Mouse (Mus musculus) hindbrain, embryonic 13.5 days (tissue): ENCODE measurements around the gene Ankrd11. TPM values are rescaled to one million over a fixed set of nuclear protein-coding genes. Genes with fewer than 3 reads are reported as not detected.

Experiments used
- ATAC-seq: fragments of 200-750 bp; cut with Nextera tagmentation; 2 replicates; pipeline ENCODE4 v1.8.0; 2017; ENCODE audit warnings: moderate TSS enrichment; ENCODE audit not compliant: low FRiP score
- H3K27ac ChIP-seq: fragments of 300-500 bp; sonication (generic); 2 replicates; pipeline ENCODE4 v1.5.1; 2015; ENCODE audit warnings: inconsistent platforms, mild to moderate bottlenecking, moderate library complexity
- H3K27me3 ChIP-seq: fragments of 300-500 bp; sonication (generic); 2 replicates; pipeline ENCODE4 v1.6.1; 2015; ENCODE audit warnings: mild to moderate bottlenecking, inconsistent platforms
- H3K36me3 ChIP-seq: fragments of 300-500 bp; sonication (generic); 2 replicates; pipeline ENCODE4 v1.6.1; 2015; ENCODE audit warnings: mild to moderate bottlenecking, inconsistent platforms
- H3K4me1 ChIP-seq: fragments of 300-500 bp; sonication (generic); replicated peaks from 2 replicates; pipeline ENCODE4 v1.6.1; 2015; ENCODE audit warnings: inconsistent platforms
- H3K4me2 ChIP-seq: fragments of 300-500 bp; sonication (generic); 2 replicates; pipeline ENCODE4 v1.6.1; 2015; ENCODE audit warnings: inconsistent platforms, mild to moderate bottlenecking, moderate library complexity
- H3K4me3 ChIP-seq: fragments of 300-500 bp; sonication (generic); 2 replicates; pipeline ENCODE4 v1.5.1; 2015; ENCODE audit warnings: mild to moderate bottlenecking, inconsistent platforms
- H3K9ac ChIP-seq: fragments of 300-500 bp; sonication (generic); 2 replicates; pipeline ENCODE4 v1.6.1; 2015; ENCODE audit warnings: mild to moderate bottlenecking, inconsistent platforms
- H3K9me3 ChIP-seq: fragments of 300-500 bp; sonication (generic); 2 replicates; pipeline ENCODE4 v1.6.1; 2016; ENCODE audit warnings: inconsistent platforms
- WGBS: fragments of 180-500 bp; shearing (Covaris S2); methylation state at CpG from one replicate; pipeline ENCODE4 v1.1.7; 2015; 5-methylcytosine and 5-hydroxymethylcytosine counted together
- polyA plus RNA-seq: library from polyadenylated mRNA; unstranded; fragments of >200 nt; fragmentation: Nextera tagmentation; extraction: Ambion mirVana; gene quantifications from 2 replicates; pipeline ENCODE4 v1.2.1, GENCODE M21; 2015

The Ankrd11 gene
- 29.9 and 30.7 TPM in 2 replicates for polyA plus RNA-seq

GRCm38 (mm10) chr8:123042158-123042973 is at the start of gene Ankrd11:
TSS of gene Ankrd11 (minus strand) at chr8:123042277.
- WGBS: under 1% methylated on average over 86 of the region's 91 CpGs
- Histone ChIP-seq H3K27ac (peak within 1 kb of the TSS; percentile 97), H3K36me3 (no peaks in the 10 kb centered on the region; the same call in 1 of the 2 replicates), H3K4me1 (peaks cover 45% of the 10 kb centered on the region), H3K27me3 (no peaks in the 10 kb centered on the region), H3K4me2 (peak within 1 kb of the TSS; percentile 77), H3K9me3 (no peaks in the 10 kb centered on the region), H3K9ac (peak within 1 kb of the TSS; percentile 100), H3K4me3 (peak within 1 kb of the TSS; percentile 100)
- ATAC-seq: peak; percentile 98

DNA sequence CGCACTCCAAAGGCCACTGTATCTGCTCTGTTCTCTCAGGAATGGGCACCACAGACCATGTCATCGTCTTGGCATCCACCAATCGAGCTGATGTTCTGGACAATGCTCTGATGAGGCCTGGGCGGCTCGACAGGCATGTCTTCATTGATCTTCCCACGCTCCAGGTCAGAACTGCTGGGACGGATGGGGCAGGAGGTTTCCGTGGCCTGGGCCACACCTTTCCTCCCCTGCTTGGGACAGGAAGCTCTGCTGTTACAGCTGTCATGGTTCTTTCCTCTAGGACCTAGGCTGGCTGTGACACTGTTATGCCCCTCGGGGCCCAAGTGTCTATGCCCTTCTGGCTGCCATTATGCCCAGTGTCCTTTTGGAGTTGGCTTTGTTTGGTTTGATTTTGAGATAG is 45.2 kb upstream of the Ankrd11 start:
- 96% methylated on average over 9 of the region's 9 CpGs for WGBS
- no peak overlapping the region for H3K9ac ChIP-seq
- peaks cover 98% of the 10 kb centered on the region for H3K36me3 ChIP-seq
- no peaks in the 10 kb centered on the region for H3K9me3 ChIP-seq
- H3K27me3 ChIP-seq: no peaks in the 10 kb centered on the region
- no peak for ATAC-seq
- no peak overlapping the region for H3K4me2 ChIP-seq
- no peak overlapping the region for H3K27ac ChIP-seq
- H3K4me3 ChIP-seq: no peak overlapping the region
- H3K4me1 ChIP-seq: no peaks in the 10 kb centered on the region

DNA sequence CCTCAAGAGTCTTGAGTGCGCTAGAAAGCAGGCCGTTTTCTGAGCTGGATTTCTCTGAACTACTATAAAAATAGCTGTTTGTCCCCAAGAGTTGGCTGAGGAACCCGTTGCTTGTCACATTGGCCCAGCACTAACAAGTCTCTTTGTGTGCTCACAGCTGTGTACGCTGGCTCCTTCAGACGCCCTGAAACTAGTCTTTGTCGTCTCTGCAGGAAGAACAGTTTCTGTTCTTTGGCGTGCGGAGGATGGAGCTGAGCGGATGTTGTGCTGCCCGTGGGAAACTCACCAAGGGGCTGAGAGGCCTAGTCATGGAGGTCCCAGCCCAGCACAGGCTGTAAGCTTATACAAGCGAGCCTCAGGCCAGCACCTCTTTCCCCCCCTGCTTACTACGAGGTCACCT is 41.5 kb upstream of the Ankrd11 start:
- peaks cover 97% of the 10 kb centered on the region for H3K36me3 ChIP-seq
- H3K4me1 ChIP-seq: no peaks in the 10 kb centered on the region
- no peak overlapping the region for H3K9ac ChIP-seq
- H3K27me3 ChIP-seq: no peaks in the 10 kb centered on the region
- H3K4me3 ChIP-seq: no peak overlapping the region
- H3K9me3 ChIP-seq: no peaks in the 10 kb centered on the region
- ATAC-seq: no peak
- no peak overlapping the region for H3K27ac ChIP-seq
- no peak overlapping the region for H3K4me2 ChIP-seq
- 88% methylated on average over 12 of the region's 12 CpGs for WGBS

- ATAC-seq: no peak
- Histone ChIP-seq H3K9me3 (no peaks in the 10 kb centered on the region), H3K36me3 (peaks cover 95% of the 10 kb centered on the region)
Observed at GRCm38 (mm10) chr8:123082993-123083392, 40.9 kb upstream of the Ankrd11 start.

DNA sequence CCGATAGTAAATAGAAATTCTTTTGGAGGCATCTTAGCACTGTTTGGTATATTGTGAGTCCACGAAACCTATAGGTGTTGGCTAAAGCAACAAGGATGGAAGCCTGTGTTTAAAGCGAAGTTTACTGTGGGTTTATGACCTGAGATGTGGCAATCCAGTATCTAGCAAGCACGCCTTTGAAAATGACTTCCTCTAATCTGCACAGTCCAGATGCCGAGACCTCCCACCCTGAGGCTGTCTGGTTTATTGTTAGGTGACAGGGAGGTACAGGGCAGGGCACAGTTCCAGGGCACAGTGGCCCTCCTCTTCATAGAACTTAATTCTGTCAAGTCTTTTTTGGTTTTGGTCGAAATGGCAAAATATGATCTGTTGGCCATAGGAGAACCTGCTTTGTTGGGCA is 35.1 kb upstream of the Ankrd11 start:
- no peaks in the 10 kb centered on the region for H3K9me3 ChIP-seq
- H3K36me3 ChIP-seq: peaks cover 96% of the 10 kb centered on the region
- H3K9ac ChIP-seq: peak overlapping the region; percentile 29; the same call in 1 of the 2 replicates
- H3K4me1 ChIP-seq: no peaks in the 10 kb centered on the region
- ATAC-seq: no peak
- no peak overlapping the region for H3K4me2 ChIP-seq
- no peaks in the 10 kb centered on the region for H3K27me3 ChIP-seq
- no peak overlapping the region for H3K4me3 ChIP-seq
- no peak overlapping the region for H3K27ac ChIP-seq
- WGBS: 92% methylated on average over 6 of the region's 6 CpGs

More at GRCm38 (mm10) chr8:123082993-123083392, 40.9 kb upstream of the Ankrd11 start:
- 80% methylated on average over 6 of the region's 6 CpGs for WGBS
- H3K27me3 ChIP-seq: no peaks in the 10 kb centered on the region
- no peak overlapping the region for H3K4me3 ChIP-seq
- H3K4me2 ChIP-seq: no peak overlapping the region
- no peak overlapping the region for H3K9ac ChIP-seq
- no peak overlapping the region for H3K27ac ChIP-seq
- no peaks in the 10 kb centered on the region for H3K4me1 ChIP-seq

GRCm38 (mm10) chr8:123071176-123071575 is 29.1 kb upstream of the Ankrd11 start:
- Histone ChIP-seq H3K9me3 (no peaks in the 10 kb centered on the region), H3K4me3 (no peak overlapping the region), H3K27ac (no peak overlapping the region), H3K4me2 (no peak overlapping the region), H3K27me3 (no peaks in the 10 kb centered on the region), H3K9ac (no peak overlapping the region), H3K4me1 (peaks cover 16% of the 10 kb centered on the region), H3K36me3 (peaks cover 69% of the 10 kb centered on the region)
- ATAC-seq: no peak
- 78% methylated on average over 4 of the region's 4 CpGs for WGBS

GRCm38 (mm10) chr8:123066101-123066683 is 24.1 kb upstream of the Ankrd11 start:
- Histone ChIP-seq H3K4me2 (peak overlapping the region; percentile 70), H3K9me3 (no peaks in the 10 kb centered on the region), H3K9ac (peak overlapping the region; percentile 89), H3K27me3 (no peaks in the 10 kb centered on the region), H3K36me3 (peaks cover 21% of the 10 kb centered on the region), H3K27ac (peak overlapping the region; percentile 95), H3K4me1 (peaks cover 31% of the 10 kb centered on the region), H3K4me3 (peak overlapping the region; percentile 88)
- ATAC-seq: no peak
- 37% methylated on average over 7 of the region's 7 CpGs for WGBS

- H3K4me3 ChIP-seq: peak overlapping the region; percentile 88
- H3K27me3 ChIP-seq: no peaks in the 10 kb centered on the region
- WGBS: under 1% methylated on average over 76 of the region's 84 CpGs
- H3K36me3 ChIP-seq: peaks cover 17% of the 10 kb centered on the region
- H3K9ac ChIP-seq: peak overlapping the region; percentile 89
- peak; percentile 96 for ATAC-seq
- H3K4me2 ChIP-seq: peak overlapping the region; percentile 70
- H3K4me1 ChIP-seq: peaks cover 31% of the 10 kb centered on the region
- H3K9me3 ChIP-seq: no peaks in the 10 kb centered on the region
- peak overlapping the region; percentile 95 for H3K27ac ChIP-seq
Observed at GRCm38 (mm10) chr8:123065214-123066100, 23.4 kb upstream of the Ankrd11 start.

DNA sequence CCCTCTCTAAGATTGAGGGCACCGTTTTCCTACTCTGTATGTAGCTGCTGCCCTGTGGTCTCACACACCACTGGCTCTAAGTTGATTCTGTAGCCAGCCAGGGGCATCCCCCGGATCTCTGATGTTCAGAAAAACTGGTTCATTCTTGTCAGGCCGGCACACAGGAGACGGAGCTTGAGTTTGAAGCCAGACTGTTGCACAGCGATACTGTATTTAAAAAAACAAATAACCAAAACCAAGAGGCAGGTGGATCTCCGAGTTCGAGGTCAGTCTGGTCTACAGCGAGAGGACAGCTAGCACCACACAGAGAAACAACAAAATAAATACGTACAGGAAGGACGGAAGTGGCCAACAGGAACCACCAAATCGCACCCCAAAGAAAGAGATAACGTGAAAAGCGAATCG is 22.7 kb upstream of the Ankrd11 start:
- 2% methylated on average over 14 of the region's 14 CpGs for WGBS
- no peaks in the 10 kb centered on the region for H3K9me3 ChIP-seq

GRCm38 (mm10) chr8:123064072-123064471 is 22.0 kb upstream of the Ankrd11 start:
- 59% methylated on average over 4 of the region's 4 CpGs for WGBS
- Histone ChIP-seq H3K27me3 (no peaks in the 10 kb centered on the region), H3K9ac (peak overlapping the region; percentile 89; the same call in 1 of the 2 replicates), H3K4me3 (peak overlapping the region; percentile 88), H3K36me3 (peaks cover 14% of the 10 kb centered on the region; the same call in 1 of the 2 replicates), H3K4me1 (peaks cover 31% of the 10 kb centered on the region), H3K27ac (peak overlapping the region; percentile 95), H3K4me2 (peak overlapping the region; percentile 70), H3K9me3 (no peaks in the 10 kb centered on the region)
- ATAC-seq: no peak

More for the DNA sequence above, 22.7 kb upstream of the Ankrd11 start:
- peak overlapping the region; percentile 95 for H3K27ac ChIP-seq
- peak overlapping the region; percentile 88 for H3K4me3 ChIP-seq
- peak overlapping the region; percentile 89 for H3K9ac ChIP-seq
- peaks cover 14% of the 10 kb centered on the region; the same call in 1 of the 2 replicates for H3K36me3 ChIP-seq
- H3K27me3 ChIP-seq: no peaks in the 10 kb centered on the region
- H3K4me1 ChIP-seq: peaks cover 31% of the 10 kb centered on the region
- peak; percentile 53 for ATAC-seq
- peak overlapping the region; percentile 70 for H3K4me2 ChIP-seq

- H3K4me2 ChIP-seq: no peak within 1 kb of the TSS
- H3K4me1 ChIP-seq: peaks cover 30% of the 10 kb centered on the region
- peaks cover 8% of the 10 kb centered on the region; the same call in 1 of the 2 replicates for H3K36me3 ChIP-seq
- no peaks in the 10 kb centered on the region for H3K27me3 ChIP-seq
- H3K9ac ChIP-seq: no peak within 1 kb of the TSS
- ATAC-seq: no peak
- no peaks in the 10 kb centered on the region for H3K9me3 ChIP-seq
- no peak within 1 kb of the TSS for H3K27ac ChIP-seq
- 77% methylated on average over 7 of the region's 7 CpGs for WGBS
- no peak within 1 kb of the TSS for H3K4me3 ChIP-seq
Observed at GRCm38 (mm10) chr8:123062721-123063120, 20.6 kb upstream of the Ankrd11 start, which contains the start of gene Spg7. TSS of gene Spg7 (plus strand) at chr8:123062942.

DNA sequence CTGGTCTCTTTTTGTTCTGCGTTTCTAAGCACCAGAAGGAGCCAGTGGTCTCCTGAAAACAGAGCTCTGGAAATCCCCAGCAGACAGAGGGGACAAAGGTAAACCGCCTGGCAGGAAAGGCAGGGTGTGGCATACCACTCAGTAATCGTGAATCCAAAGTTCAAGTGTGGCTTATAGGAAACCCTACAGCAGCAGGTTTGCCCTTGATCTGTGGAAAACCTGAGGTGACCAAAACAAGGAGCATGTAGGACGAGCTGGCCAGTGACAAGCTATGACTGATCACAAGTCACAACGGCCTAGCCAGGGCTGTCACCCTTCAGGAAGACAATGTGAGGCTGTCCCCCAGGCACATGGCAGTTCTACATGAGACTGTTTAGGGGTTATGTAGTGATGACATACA is 9.4 kb upstream of the Ankrd11 start:
- Histone ChIP-seq H3K36me3 (no peaks in the 10 kb centered on the region), H3K4me2 (no peak overlapping the region), H3K4me1 (no peaks in the 10 kb centered on the region), H3K9me3 (no peaks in the 10 kb centered on the region), H3K9ac (no peak overlapping the region), H3K4me3 (no peak overlapping the region), H3K27ac (no peak overlapping the region), H3K27me3 (no peaks in the 10 kb centered on the region)
- no peak for ATAC-seq
- WGBS: 73% methylated on average over 5 of the region's 5 CpGs
